Mouse (Mus musculus): ENCODE results near the gene Tex26.

The Tex26 gene

GRCm38 (mm10) chr5:149433618-149434017 lies 5.8 kb upstream of the Tex26 start:
- DNase-seq (ENCODE audit: low spot score), result no peak

- DNase-seq (ENCODE audit: low spot score), result no peak
Observed at GRCm38 (mm10) chr5:149434141-149434690, 5.2 kb upstream of the Tex26 start.

DNA sequence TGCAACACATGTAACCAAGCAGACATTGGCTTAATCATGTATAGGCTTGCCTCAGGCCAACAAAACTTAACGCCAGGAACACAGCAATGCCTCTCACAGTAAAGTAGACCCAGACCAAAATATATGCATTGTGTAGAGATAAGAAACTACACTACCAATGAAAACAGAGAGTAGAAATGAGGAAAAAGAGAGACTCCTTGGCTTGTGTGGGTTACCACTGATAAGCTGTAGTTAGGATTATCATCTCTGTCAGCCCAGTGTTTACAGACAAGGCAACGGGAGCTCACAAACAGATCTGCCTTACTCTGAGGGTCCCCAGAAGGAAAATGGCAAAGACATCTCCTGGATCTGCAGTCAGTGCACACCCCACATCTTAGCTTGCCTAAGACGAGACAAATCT lies 2.9 kb upstream of the Tex26 start:
- DNase-seq (ENCODE audit: low spot score), result no peak

DNA sequence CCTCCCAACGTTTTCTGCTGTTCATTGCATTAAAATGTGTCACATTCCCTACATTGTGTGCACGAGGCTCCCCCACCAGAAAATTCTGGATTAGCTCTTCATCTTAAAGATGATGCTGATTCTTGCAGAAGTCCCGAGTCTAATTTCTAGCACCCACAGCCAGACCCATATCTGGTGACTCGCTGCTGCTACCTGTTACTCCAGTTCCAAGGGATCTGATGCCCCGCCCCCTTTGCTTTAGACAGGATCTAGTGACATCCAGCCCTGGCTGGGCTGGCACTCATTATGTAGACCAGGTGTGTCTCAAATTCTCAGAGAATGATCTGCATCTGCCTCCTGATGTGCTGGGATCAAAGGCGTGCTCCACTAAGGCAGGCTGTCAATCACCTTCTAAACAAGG lies 2.3 kb upstream of the Tex26 start:
- no peak for DNase-seq (ENCODE audit: low spot score)

DNA sequence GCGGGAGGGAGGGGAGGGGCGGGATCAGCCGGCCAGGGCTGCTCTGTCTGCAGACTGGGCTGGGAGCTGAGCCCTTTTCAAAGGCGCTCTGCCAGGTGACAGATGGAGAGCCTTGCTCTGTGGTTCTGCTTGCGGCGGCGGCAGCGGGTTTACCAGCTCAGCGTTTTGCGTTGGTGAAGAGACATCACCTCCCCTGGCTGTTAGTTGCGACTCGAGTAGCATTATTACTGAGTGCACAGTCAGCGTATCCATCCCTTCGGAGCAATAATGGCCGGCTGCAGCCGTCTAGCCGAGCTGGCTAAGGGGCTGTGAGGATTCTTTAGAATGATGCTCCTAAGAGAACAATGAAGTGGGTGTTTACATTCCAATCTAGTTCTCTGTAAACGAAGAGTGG lies 717 bp downstream of the Tex26 start:
- DNase-seq (ENCODE audit: low spot score), result peak; percentile 34

DNA sequence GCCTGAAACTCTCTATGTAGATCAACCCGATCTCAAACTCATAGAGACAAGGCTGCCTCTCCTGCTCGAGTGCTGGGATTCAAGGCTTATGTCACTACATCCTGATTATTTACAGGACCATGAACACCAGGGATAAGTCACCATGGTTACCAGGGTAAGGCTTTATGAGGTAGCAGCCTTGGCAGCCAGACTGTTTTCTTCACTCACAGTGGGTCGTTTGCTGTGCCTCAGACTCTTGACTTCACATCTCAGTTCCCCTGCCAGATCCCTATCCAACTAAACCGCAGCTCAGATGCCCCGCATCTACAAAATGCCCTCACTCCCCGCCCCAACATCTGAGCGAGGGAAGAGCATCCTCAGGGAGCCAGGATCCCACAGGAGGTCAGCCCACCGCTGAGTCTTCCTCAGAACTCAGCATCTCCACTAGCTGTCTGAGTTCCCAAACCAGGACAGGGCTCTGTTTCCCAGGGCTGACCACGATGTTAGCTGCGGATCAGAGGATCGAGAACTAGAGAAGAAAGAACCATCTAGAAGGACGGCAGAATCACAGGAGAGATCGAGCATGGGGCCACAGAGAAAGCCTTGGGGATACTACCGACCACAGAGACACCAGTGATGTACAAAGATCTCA lies 2.3 kb downstream of the Tex26 start:
- DNase-seq (ENCODE audit: low spot score), result no peak

- no peak for DNase-seq (ENCODE audit: low spot score)
Observed at GRCm38 (mm10) chr5:149442277-149442660, 2.8 kb downstream of the Tex26 start.

DNA sequence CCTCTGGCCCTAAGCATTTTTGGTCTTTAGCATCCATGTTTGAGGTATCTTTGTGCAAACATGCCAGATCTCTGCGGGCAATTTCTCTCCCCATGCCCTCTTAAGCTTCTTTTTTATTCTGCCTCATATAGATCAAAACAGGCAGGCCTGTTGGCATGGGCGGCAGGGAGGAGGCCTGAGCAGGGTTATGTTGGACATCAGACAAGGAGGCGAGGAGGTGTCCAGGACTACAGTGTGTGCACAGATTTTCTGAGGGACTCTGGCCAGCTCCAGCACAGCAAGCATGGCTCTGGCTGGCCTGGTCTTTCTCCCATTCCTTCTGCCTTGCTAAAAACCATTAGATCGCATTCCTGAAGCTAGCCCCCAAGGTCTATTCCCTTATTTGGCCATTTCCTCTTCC lies 5.0 kb downstream of the Tex26 start:
- no peak for DNase-seq (ENCODE audit: low spot score)

DNA sequence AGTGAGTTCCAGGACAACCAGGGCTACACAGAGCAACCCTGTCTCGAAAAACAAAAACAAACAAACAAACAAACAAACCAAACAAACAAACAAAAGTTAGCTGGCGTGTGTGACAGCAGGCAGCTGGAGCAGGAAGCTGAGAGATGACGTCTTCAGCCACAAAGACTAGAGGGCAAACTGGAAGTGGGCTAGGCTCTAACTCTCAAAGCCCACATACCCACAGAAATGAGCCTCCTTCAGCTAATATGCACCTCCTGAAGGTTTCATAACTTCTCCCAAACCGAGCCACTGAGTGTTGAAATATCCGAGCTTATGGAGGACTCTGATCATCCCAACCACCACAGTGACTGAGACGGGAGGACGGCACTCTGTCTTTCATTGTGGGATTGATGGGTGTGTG lies 7.0 kb downstream of the Tex26 start:
- no peak for DNase-seq (ENCODE audit: low spot score)

DNA sequence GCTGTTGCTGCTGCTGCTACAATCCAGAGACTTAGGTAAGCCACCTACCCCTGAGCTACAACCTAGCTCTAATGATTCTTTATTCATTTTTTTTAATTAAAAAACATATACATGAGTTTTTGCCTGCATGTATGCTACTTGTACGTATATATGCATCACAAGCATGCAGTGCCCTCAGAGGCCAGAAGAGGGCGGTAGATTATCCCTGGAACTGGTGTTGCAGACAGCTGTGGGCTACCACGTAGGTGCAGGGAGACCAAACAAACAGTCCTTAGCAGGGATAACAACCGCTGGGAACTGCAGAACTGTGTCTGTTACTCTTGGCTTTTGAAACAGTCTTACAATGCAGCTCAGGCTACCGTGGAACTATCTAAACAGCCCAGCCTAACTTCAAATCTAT lies 8.3 kb downstream of the Tex26 start:
- DNase-seq (ENCODE audit: low spot score), result no peak

DNA sequence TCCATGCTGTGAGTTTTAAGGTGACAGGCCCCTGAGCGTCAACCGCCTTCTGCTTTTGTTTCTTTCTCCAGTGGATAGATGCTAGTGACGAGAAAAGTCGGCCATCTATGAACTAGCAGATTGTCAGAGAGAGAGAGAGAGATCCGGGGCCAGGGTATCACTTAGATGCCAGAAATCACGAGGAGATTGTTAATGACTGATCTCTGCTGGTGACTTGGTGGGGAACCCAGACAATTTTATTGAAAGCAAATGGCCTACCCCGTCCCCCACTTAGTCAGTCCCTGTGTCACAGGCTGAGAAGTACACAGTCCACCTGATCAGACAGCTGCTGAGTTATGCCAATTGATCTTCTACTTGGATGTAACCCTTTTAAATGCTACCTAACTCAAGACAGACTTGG lies 9.9 kb downstream of the Tex26 start:
- DNase-seq (ENCODE audit: low spot score), result no peak

GRCm38 (mm10) chr5:149451209-149451681 lies 11.8 kb downstream of the Tex26 start:
- DNase-seq (ENCODE audit: low spot score), result no peak

DNA sequence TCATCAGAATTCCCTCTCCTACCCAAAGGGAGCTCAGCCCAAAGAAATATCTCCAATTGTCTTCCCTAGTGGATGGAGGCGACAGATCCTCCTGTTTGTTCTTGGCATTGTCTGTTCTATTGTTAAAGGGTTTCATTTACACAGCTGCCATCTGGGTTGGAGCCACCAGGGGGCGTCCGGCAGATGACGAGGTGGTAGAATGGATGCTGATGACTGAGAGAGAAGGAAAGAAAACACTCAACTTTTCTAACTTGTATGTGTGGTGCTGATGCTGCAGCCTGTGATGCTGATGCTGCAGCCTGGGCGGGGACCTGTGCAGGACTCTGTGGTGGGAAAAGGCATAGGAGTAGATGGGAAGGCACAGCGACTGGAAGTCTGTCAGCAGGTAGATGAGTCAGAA lies 14.8 kb downstream of the Tex26 start:
- DNase-seq (ENCODE audit: low spot score), result peak; percentile 49

- DNase-seq (ENCODE audit: low spot score), result no peak
Observed at GRCm38 (mm10) chr5:149456544-149456943, 17.1 kb downstream of the Tex26 start.

GRCm38 (mm10) chr5:149462071-149462470 lies 22.6 kb downstream of the Tex26 start:
- no peak for DNase-seq (ENCODE audit: low spot score)

DNA sequence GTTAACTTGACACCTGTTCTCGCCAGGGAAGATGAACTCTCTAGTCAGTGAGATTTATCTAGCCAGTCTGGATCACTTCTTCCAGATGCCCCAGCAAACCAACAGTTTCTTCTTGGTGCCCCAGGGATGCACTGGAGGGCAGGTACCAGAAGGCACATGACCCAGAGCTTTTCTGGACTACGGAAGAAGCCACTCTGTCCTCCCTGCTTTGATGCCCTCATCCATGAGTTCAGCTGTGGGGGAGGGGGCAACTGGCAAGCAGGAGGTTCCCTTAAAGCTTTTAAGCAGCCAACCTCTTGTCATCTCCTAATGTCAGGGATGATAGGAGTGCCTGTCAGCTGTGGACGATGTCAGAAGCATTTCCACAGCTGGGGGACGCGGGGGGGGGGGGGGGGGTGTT lies 25.8 kb downstream of the Tex26 start:
- no peak for DNase-seq (ENCODE audit: low spot score)

DNA sequence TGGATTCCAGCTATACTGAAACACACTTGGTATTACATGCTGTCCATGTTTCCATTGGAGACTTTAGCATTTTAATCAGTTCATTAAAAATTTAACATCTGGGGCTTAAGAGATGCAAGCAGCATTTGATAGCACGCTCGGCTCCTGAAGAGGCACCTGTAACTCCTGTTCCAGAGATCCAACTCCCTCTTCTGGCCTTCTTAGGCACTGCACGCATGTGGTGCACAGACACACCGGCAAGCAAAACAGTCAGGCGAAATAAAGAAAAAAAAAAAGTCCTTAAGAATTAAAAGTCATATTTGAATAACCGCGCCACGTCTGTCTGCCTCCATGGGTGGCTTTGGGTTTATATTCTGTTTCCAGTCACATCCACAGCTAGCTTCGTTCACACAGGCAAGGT lies 34.7 kb downstream of the Tex26 start:
- no peak for DNase-seq (ENCODE audit: low spot score)

- DNase-seq (ENCODE audit: low spot score), result no peak
Observed at GRCm38 (mm10) chr5:149474701-149475468, 35.4 kb downstream of the Tex26 start.

DNA sequence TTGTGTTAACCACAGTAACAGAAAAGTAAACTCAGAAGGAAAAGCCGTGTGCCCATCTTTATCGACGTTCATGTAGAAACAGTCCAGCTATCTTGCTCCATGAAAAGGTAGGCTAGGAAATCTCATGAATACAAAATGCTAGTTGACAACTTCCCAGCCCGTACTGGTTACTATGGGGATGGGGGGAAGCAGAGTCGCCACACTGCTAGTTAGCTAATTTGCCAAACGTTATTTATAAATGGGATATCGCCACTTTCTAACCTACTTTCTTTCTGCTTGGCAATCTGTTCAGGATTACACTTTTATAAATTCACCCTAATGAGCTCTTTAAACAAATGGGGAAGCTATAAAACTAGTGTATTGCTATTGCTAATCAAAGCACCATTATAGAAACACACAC lies 42.5 kb downstream of the Tex26 start:
- DNase-seq (ENCODE audit: low spot score), result no peak

GRCm38 (mm10) chr5:149483321-149484052 lies 44.0 kb downstream of the Tex26 start:
- no peak for DNase-seq (ENCODE audit: low spot score)

GRCm38 (mm10) chr5:149484270-149484669 lies 44.8 kb downstream of the Tex26 start:
- DNase-seq (ENCODE audit: low spot score), result no peak

DNA sequence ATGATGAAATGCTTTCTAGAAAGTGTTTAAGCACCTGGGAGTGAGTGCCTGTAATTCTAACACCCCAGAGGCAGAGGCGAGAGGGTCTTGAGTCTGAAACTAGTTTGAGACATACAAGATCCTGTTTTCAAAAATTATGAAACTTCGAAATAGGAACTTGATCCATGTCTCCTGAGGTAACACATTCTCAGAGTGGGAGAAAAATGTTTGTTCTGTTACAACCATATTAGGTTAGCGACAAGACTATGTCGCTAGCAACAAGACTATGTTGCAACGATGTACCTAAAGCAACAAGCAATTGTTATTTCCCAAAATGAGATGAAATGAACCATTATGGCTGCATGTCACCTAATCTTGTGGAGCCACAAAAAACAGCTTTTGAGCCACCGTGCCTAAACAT lies 46.0 kb downstream of the Tex26 start:
- no peak for DNase-seq (ENCODE audit: low spot score)
